Mouse (Mus musculus) granulocyte monocyte progenitor cell, adult 5-6 weeks (primary cell): Measurements from ENCODE around the gene Commd9. TPM values are rescaled to one million over a fixed set of nuclear protein-coding genes. Genes with fewer than 3 reads are reported as not detected.

Experiments used
- ATAC-seq: replicated peaks from 2 replicates; pipeline ENCODE4 v1.8.0; 2016; ENCODE audit warnings: mild to moderate bottlenecking, moderate TSS enrichment, inconsistent platforms; ENCODE audit not compliant: poor library complexity, severe bottlenecking
- total RNA-seq, 2 experiments: library from RNA; stranded (forward) in 1 of 2; stranded (reverse) in 1 of 2; fragments of 200-712, 200-1000 nt in 1 of 2; fragments of >200 nt in 1 of 2; fragmentation: Nextera tagmentation in 1 of 2; gene quantifications; 2 replicates each; pipeline ENCODE4 v1.2.3; 2014 to 2017

The Commd9 gene
- total RNA-seq (2014; fragmentation: Nextera tagmentation) (13.3 and 30.9 TPM in 2 replicates), total RNA-seq (2017) (24.5 and 40.7 TPM in 2 replicates)

DNA sequence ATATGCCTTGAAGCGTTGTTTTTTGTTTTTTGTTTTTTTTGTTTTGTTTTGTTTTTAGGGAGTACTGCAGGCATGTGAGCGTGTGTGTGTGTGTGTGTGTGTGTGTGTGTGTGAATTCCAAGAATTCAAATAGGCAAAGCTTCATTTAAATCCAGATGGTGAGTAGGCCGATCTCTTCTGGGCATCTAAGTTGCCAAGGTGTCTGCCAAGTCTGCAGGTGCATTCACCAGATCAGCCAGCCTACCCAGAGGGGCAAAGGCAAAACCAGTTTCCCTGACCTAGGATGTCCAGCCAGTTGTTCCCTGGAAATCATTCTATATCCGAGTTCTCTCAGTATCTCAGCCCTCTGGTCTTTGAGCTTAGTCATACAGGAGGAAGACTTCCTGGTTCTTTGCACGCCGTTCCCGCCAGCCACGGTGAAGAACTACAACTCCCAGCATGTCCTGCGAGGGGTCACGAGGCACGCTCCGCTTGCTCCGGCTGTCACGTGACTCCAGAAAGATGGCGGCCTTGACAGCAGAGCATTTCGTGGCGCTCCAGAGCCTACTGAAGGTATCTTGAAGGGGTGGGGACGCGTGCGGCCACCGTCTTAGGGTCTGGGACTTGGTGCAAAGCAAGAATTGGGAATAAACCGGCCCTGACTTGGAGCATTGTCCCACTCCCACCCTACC is at the start of gene Commd9:
Gene Commd9 (plus strand): TSS at position 480 of the 671 bp plus-strand sequence.
- peak; percentile 87 for ATAC-seq

GRCm38 (mm10) chr2:101842756-101843155 is 43.3 kb upstream of the Commd9 start:
- ATAC-seq: no peak

DNA sequence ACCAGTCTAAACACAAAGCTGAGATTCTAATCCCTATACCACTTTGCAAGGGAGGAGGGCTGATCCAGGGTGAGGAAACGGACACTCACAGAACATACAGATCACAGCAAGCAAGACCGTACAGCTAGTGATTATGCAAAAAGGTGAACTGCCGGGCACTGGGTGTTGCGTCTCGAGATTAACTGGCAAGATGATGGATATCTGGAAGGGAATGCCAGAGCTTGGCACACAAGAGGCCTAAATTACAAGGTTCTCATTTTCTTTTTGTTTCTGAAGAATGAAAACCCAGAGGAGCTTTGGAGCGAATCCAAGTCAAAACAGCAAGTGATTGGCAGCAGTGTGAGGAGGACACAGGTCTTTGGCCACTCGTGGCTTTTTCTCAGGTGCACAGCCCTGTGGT is 31.3 kb upstream of the Commd9 start:
- ATAC-seq: no peak

DNA sequence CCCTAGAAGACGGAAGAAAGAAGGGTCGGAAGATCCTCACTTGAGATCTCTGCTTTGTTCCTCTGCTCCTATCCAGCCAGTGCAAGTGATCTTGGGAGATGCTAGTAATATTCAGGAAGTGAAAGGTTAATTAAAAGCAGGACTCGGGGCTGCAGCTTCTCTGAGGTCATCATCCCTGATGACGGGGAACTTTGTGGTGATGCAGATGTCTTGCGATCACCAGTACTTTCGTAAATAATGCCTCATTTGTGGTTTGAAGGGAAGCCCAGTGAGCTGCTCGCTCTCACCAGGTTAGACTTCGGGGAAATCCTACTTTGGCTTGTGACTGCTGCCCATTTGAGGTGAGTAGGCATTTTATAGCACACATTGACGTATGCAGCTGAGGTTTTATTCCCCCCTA is 29.9 kb upstream of the Commd9 start:
- peak; percentile 61 for ATAC-seq

- no peak for ATAC-seq
These were observed 25.0 kb upstream of the Commd9 start for GRCm38 (mm10) chr2:101860920-101861485.

DNA sequence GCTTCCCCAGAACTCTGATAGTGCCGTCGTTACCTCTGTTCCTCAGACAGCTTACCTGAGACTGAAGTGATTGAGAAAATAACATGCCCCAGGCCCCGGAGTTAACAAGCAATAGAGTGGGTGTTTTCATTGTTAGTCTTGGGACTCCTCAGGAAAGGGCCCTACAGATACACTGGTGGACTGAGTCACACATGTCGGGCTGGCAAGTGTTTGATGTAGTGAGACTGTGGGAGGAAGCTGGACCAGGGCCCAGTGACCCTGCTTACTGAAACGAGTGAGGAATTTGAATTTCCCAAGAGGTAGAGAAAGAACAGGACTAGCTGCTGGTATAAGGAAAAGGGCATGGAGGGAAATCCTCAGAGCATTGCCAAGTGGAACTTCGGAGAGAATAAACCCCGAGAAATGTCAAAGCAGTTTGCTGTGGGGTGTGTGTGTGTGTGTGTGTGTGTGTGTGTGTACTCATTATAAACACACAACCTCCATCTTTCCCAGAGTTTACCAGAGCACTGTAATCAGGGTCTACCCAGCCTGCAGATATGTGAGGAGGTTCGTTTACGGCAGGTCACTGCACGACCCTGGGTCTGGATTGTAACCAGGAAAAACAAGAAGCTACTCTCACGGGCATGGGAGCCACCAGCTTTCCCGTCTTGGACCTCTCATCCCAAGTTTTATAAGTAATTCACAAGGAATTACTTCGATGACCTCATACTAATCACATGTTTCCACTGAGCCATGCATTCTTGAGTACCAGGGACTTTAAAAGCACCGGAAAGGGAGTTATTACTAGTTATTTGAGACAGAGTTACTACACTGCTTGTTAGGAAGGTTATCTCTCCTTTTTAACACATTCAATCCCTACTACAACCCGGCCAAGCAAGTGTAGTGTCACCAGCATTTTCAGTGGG is 23.6 kb upstream of the Commd9 start:
- ATAC-seq: no peak

DNA sequence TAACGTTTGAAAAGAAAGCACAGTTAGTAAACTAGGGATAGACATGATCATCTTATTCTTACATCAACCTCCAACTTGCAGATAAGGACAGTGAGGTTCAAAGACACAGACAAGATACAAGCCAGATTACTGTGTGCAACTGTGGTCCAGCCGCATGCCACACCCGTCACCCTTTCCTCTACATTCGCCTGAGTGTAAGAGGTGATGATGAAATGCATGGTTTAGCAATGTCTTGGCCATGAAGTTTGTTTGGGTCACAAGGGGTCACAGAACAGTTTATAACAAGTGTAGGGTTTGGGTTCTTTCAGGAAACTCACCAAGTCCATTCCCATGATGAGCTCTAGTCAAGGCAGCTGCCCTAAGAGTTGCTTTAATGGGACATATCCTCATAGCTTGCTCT is 17.4 kb upstream of the Commd9 start:
- peak; percentile 90 for ATAC-seq

DNA sequence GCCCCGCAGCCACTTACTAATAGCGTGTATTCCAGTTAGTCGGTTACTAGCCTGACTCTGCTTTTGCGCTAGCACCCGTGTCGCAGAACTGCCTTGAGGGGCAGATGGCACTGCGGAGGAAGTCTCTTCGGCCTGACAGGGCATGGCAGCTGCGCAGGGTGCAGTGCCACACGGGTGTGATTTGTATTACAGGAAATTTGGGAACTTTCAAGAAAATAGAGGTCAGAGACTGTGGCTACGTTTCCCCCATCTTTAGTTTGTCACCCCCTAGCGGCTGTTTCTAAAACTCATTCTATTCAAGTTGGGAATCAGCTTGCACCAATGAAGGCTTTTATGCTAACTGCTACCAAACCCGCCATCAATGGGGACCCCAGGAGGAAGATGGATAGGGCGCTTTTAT is 14.9 kb upstream of the Commd9 start:
- peak; percentile 80 for ATAC-seq

- ATAC-seq: peak; percentile 80
These were observed 4.4 kb upstream of the Commd9 start for GRCm38 (mm10) chr2:101881471-101882162.

- ATAC-seq: no peak
These were observed 3.0 kb upstream of the Commd9 start, which contains the start of gene Prr5l for GRCm38 (mm10) chr2:101882998-101883397. Gene Prr5l (minus strand): TSS chr2:101883027.

DNA sequence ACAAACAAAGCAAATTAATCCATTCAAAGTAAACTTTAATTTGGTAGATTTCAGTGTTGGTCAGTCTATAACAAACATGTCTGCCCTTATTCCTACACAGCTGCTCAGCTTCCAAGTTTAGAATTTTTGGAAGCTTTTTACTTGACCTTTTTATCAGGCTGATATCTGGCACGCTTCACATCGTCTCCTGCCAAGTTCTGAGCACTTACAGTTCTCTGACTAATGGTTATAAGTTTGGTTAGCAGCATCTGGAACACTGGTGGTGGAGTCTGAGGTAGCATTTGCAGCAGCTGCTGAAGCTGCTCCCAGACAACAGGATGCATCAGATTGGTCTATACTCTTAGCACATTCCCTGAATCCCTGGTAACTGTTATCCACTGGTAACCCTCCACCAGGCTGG is 1.8 kb upstream of the Commd9 start:
- ATAC-seq: no peak

DNA sequence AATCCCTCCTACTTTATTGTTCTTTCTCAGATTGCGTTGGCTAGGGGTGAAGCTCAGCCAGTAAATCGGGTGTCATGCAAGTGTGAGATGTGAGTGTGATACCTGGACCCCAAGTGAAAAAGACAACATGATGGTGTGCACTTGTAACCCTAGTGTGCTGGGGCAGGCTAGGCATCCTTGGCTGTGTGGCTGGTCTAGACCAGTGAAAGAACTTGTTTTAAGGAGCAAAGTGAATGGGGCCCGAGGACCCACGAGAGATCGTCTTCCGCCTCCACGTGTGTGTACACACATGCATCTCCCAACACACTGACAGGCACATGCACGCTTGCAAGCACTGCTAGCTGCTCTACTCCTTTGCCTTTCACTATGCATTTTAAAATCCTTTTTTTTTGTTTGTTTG is 2.8 kb downstream of the Commd9 start:
- no peak for ATAC-seq

DNA sequence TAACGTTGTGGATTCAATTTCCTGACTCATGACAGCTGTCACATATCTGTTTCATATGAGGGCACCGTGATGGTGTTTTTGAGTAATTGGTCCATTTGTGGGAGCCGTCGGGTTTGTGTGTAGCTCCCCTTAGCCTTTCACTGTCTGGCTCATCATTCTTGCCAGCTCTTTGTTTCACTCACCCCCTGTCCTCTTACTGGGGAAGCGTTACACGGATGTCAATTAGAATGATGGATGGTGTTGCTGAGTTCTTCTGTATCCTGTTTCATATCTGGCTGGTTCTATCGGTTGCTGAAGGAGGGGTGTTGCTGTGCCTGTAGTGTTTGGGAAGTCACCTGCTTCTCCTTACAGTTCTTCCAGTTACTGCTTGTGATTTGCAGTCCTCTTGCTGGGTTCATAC is 5.1 kb downstream of the Commd9 start:
- no peak for ATAC-seq

GRCm38 (mm10) chr2:101894126-101894525 is 8.1 kb downstream of the Commd9 start:
- no peak for ATAC-seq

DNA sequence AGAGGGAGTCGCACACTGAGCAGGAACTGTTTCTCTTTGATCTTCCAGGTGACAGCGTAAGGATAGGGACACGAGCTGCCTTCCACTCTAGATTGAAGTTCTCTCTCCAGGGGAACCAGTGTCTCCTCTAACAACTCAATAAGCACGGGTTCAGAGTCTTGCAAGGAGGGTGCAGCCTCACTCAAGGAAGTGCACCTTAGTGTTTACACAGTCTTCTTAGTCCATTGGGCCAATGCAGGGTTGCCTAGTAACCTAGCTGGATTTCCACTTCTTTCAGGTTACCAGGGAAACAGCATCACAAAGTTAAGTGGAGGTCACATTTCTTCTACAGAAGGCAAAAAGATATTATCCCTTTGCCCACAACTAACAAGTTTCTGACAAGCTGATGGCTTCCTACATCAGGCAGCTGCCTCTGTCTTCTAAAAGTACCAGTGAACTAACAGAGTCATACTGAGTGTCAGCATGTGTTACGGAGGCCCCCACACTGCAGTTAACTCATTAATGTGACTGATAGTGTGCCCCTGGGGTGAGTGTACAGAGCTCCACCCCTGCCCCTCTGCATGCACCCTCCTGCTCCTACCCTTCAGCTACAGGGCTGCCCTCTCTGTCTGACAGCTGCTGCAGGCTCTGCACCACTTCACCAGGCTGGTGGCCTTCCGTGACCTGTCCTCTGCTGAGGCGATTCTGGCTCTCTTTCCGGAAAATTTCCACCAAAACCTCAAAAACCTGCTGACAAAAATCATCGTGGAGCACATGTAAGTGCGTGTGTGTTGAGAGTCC is 10.6 kb downstream of the Commd9 start:
- no peak for ATAC-seq

DNA sequence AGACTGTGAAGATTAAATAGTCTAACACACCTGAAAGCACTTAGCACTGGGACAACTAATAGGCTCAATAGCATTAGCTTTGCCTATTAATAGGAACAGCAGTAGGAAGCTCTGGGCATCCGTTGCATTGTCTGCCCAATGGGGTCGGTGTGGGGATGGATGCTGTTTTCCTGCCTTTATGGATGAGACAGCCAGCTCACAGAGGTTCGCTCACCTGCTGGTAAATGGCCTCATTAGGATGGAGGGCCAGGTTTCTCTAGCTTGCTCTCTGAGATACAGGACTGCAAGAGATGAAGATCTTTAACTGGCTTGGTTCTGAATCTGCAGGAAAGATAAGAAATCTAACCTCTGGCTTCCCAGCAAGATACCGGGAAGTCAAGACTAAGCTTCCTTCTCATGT is 16.1 kb downstream of the Commd9 start:
- no peak for ATAC-seq

GRCm38 (mm10) chr2:101905534-101906378 is 19.7 kb downstream of the Commd9 start:
- ATAC-seq: peak; percentile 82

DNA sequence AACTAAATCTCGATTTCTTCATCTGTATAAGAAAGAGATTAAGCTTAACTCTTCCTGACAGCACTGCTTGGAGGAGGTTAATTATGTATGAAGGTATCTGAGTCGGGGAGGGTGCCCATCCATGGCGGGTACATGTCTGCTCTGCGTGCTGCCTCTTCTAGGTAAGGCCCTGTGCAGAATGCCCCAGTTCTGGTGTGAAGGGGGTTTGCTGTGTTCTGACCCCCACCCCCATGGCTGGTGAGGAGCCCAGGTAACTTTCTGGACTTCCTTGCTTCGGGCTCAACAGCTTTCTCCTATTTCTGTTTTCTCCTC is 20.3 kb downstream of the Commd9 start:
- no peak for ATAC-seq

- no peak for ATAC-seq
These were observed 21.5 kb downstream of the Commd9 start for GRCm38 (mm10) chr2:101907386-101908022.
